Mouse (Mus musculus): ENCODE measurements around the gene Bex6. TPM values are rescaled to one million over a fixed set of nuclear protein-coding genes. Genes with fewer than 3 reads are reported as not detected.
"Not testable (repeated sequence)": the region's sequence is repeated elsewhere in the genome, so short reads cannot be mapped to it uniquely, and the experiment has no call there.

Gene Bex6
- polyA plus RNA-seq, 1 experiment from 2014 or later: not detected

GRCm38 (mm10) chr16:32222399-32222798 is 42.8 kb downstream of the Bex6 start:
- Histone ChIP-seq H3K4me3 (ENCODE audit: low read depth, low read length) (no peak overlapping the region), H3K27ac (ENCODE audit: low read depth) (no peak overlapping the region), H3K9me3 (ENCODE audit: low read depth, low read length) (no peaks in the 10 kb centered on the region), H3K36me3 (ENCODE audit: insufficient read depth) (no peaks in the 10 kb centered on the region), H3K4me2 (no peak overlapping the region), H3K9ac (no peak overlapping the region), H3K4me1 (ENCODE audit: insufficient read depth) (no peaks in the 10 kb centered on the region), H3K27me3 (ENCODE audit: insufficient read depth, low read length) (no peaks in the 10 kb centered on the region)
- TF ChIP-seq CTCF (IDR thresholded peaks at IDR 0.05; ENCODE audit: low read depth): no peak
- ATAC-seq (ENCODE audit: insufficient read depth) (no peak), DNase-seq (no peak)

- WGBS: 84% methylated on average over 3 of the region's 3 CpGs
Observed at GRCm38 (mm10) chr16:32232050-32232449, 52.4 kb downstream of the Bex6 start.

More at GRCm38 (mm10) chr16:32232050-32232449, 52.4 kb downstream of the Bex6 start:
- ATAC-seq (ENCODE audit: insufficient read depth); H3K4me1 ChIP-seq (ENCODE audit: insufficient read depth); DNase-seq; H3K27ac ChIP-seq (ENCODE audit: low read depth); H3K9me3 ChIP-seq (ENCODE audit: low read depth, low read length); H3K4me2 ChIP-seq; H3K4me3 ChIP-seq (ENCODE audit: low read depth, low read length); H3K9ac ChIP-seq; H3K27me3 ChIP-seq (ENCODE audit: insufficient read depth, low read length): not testable (repeated sequence)
- H3K36me3 ChIP-seq (ENCODE audit: insufficient read depth): peaks cover 37% of the 10 kb centered on the region

Other genes with a start within 250 kb of the Bex6 start
- 0.42 and 0.43 TPM in 2 replicates for gene Pigz, start 246.0 kb upstream of the Bex6 start, polyA plus RNA-seq (2014; fragmentation: Nextera tagmentation; extraction: Ambion mirVana)
- 80.1 and 80.5 TPM in 2 replicates for gene 0610012G03Rik, start 231.3 kb upstream of the Bex6 start, polyA plus RNA-seq (2014; fragmentation: Nextera tagmentation; extraction: Ambion mirVana)
- gene Ncbp2, start 231.3 kb upstream of the Bex6 start, polyA plus RNA-seq (2014; fragmentation: Nextera tagmentation; extraction: Ambion mirVana): 115 and 117 TPM in 2 replicates
- 10.5 and 10.9 TPM in 2 replicates for gene Senp5, start 176.5 kb upstream of the Bex6 start, polyA plus RNA-seq (2014; fragmentation: Nextera tagmentation; extraction: Ambion mirVana)
- gene Pak2, start 100.5 kb upstream of the Bex6 start, polyA plus RNA-seq (2014; fragmentation: Nextera tagmentation; extraction: Ambion mirVana): 38.2 and 39.8 TPM in 2 replicates
- gene Pigx, start 80.1 kb upstream of the Bex6 start, polyA plus RNA-seq (2014; fragmentation: Nextera tagmentation; extraction: Ambion mirVana): 105 and 111 TPM in 2 replicates
- 29.0 and 33.9 TPM in 2 replicates for gene Cep19, start 80.0 kb upstream of the Bex6 start, polyA plus RNA-seq (2014; fragmentation: Nextera tagmentation; extraction: Ambion mirVana)
- gene Nrros, start 14.2 kb upstream of the Bex6 start, polyA plus RNA-seq (2014; fragmentation: Nextera tagmentation; extraction: Ambion mirVana): 37.6 and 42.6 TPM in 2 replicates
- 19.9 and 23.9 TPM in 2 replicates for gene Fbxo45, start 67.3 kb downstream of the Bex6 start, polyA plus RNA-seq (2014; fragmentation: Nextera tagmentation; extraction: Ambion mirVana)
- gene Wdr53, start 67.4 kb downstream of the Bex6 start, polyA plus RNA-seq (2014; fragmentation: Nextera tagmentation; extraction: Ambion mirVana): 17.3 and 20.4 TPM in 2 replicates
- gene Smco1, start 91.6 kb downstream of the Bex6 start, polyA plus RNA-seq (2014; fragmentation: Nextera tagmentation; extraction: Ambion mirVana): not detected in 2 replicates
- 32.3 and 36.1 TPM in 2 replicates for gene Rnf168, start 97.6 kb downstream of the Bex6 start, polyA plus RNA-seq (2014; fragmentation: Nextera tagmentation; extraction: Ambion mirVana)
- gene Ubxn7, start 152.4 kb downstream of the Bex6 start, polyA plus RNA-seq (2014; fragmentation: Nextera tagmentation; extraction: Ambion mirVana): 20.8 and 23.2 TPM in 2 replicates
- not detected in 2 replicates for gene Tm4sf19, start 220.7 kb downstream of the Bex6 start, polyA plus RNA-seq (2014; fragmentation: Nextera tagmentation; extraction: Ambion mirVana)
- 27.7 and 28.1 TPM in 2 replicates for gene Tctex1d2, start 239.9 kb downstream of the Bex6 start, polyA plus RNA-seq (2014; fragmentation: Nextera tagmentation; extraction: Ambion mirVana)

Data from lung, embryonic 14.5 days (tissue).